Mouse (Mus musculus) stomach, embryonic 16.5 days (tissue): ENCODE measurements around the gene Traf1. TPM values are rescaled to one million over a fixed set of nuclear protein-coding genes. Genes with fewer than 3 reads are reported as not detected.

Experiments used
- ATAC-seq: fragments of 200-750 bp; cut with Nextera tagmentation; 2 replicates; pipeline ENCODE4 v1.8.0; 2017; ENCODE audit warnings: moderate number of reproducible peaks, moderate TSS enrichment; ENCODE audit not compliant: insufficient read depth, low FRiP score
- H3K27ac ChIP-seq: fragments of 300-500 bp; sonication (generic); 2 replicates; pipeline ENCODE4 v1.5.1; 2014; ENCODE audit warnings: low read length
- H3K27me3 ChIP-seq: fragments of 300-500 bp; sonication (generic); 2 replicates; pipeline ENCODE4 v1.6.1; 2014; ENCODE audit warnings: low read length, control low read depth, mixed read lengths; ENCODE audit not compliant: control insufficient read depth, insufficient read depth
- H3K36me3 ChIP-seq: fragments of 300-500 bp; sonication (generic); 2 replicates; pipeline ENCODE4 v1.6.1; 2014; ENCODE audit warnings: low read length; ENCODE audit not compliant: control insufficient read depth, insufficient read depth
- H3K4me1 ChIP-seq: fragments of 300-500 bp; sonication (generic); 2 replicates; pipeline ENCODE4 v1.6.1; 2014; ENCODE audit warnings: low read length, control low read depth, mixed read lengths; ENCODE audit not compliant: control insufficient read depth, insufficient read depth
- H3K4me2 ChIP-seq: fragments of 300-500 bp; sonication (generic); 2 replicates; pipeline ENCODE4 v1.6.1; 2014; ENCODE audit warnings: low read depth, low read length, mixed read lengths
- H3K4me3 ChIP-seq: fragments of 300-500 bp; sonication (generic); replicated peaks from 2 replicates; pipeline ENCODE4 v1.5.1; 2014; ENCODE audit warnings: mild to moderate bottlenecking, low read length
- H3K9ac ChIP-seq: fragments of 300-500 bp; sonication (generic); 2 replicates; pipeline ENCODE4 v1.6.1; 2014; ENCODE audit warnings: low read length
- H3K9me3 ChIP-seq: fragments of 300-500 bp; sonication (generic); replicated peaks from 2 replicates; pipeline ENCODE4 v1.6.1; 2016; ENCODE audit warnings: low read length, control low read depth; ENCODE audit not compliant: control insufficient read depth
- WGBS: fragments of 180-500 bp; shearing (Covaris S2); extraction: QIAGEN DNeasy Blood & Tissue Kit; methylation state at CpG from one replicate; pipeline ENCODE4 v1.1.7; 2014; 5-methylcytosine and 5-hydroxymethylcytosine counted together
- polyA plus RNA-seq: library from polyadenylated mRNA; unstranded; fragments of >200 nt; fragmentation: Nextera tagmentation; extraction: Ambion mirVana; gene quantifications from 2 replicates; pipeline ENCODE4 v1.2.1, GENCODE M21; 2015

The Traf1 gene
- polyA plus RNA-seq, 1 experiment from 2014 or later, result 6.2 TPM

DNA sequence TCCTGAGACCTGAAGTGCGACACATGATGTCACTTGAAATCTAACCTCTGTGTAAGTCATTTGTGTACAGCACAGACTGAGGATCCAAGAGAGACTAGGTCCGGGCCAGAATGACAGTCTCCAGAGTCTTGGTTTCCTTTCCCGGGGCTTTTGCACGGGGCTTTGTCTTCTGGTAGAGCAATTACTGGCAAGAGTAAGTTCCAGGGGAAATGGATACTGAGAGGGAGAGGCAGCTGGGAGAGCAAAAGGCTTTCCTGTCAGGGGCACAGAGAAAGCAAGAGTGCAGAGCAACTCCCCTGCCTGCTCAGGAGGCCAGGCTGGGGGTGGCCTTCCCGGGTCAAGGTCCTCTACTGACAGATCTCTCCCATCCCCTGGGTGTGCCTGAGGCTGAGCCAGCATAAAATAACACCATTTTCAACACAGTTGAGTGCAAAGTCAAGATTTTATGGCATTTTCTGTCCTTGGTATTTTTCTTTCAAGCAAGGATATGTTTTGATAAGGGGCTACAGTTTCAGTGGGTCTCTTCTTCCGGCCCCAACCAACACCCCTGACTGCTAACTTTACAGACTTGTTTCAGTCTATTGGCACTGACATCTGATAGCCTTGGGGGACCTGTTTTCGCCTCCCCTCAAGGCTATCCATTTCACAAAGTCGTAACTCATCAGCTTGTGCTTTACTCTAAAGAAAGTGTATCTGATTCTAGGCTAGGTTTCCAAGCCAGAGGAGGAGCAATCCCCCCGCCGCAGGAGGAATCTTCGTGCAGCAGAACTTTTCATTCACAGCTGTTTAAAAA lies 21.5 kb upstream of the Traf1 start:
- Histone ChIP-seq H3K9ac (no peak overlapping the region), H3K4me1 (peaks cover 4% of the 10 kb centered on the region; the same call in 1 of the 2 replicates), H3K9me3 (no peaks in the 10 kb centered on the region), H3K27ac (no peak overlapping the region), H3K4me2 (no peak overlapping the region), H3K27me3 (no peaks in the 10 kb centered on the region), H3K36me3 (no peaks in the 10 kb centered on the region), H3K4me3 (no peak overlapping the region)
- WGBS, result 46% methylated on average over 11 of the region's 11 CpGs
- ATAC-seq, result no peak

DNA sequence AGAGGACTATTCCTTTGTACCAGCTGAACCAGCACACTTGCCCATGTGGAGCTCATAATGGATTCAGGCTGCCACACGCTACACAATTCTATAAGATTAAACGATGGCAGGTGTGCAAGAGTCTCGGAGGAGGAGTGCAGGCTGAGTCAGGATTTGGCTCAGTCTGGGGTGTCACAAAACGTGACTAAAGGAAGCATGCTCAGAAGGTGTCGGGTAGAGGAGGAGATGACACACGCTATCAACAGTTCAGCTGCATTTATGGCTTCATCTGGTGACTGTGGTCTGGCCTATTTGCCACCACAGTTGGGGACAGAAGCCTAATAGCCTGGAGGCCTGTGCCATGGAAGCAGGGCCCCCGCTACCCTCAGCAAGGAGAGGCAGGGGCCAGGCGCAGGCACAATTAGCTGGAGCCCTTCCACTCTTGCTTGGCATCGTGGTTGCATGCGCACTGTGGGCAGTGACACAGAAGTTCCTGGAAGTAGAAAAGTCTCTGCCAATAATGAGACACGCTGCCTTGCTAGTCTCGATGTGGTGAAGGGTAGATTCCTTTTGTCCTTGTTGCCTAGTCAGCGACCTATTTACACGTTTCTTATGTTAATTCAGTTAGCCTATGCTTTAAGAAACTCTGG lies 20.6 kb upstream of the Traf1 start:
- Histone ChIP-seq H3K4me2 (no peak overlapping the region), H3K9ac (no peak overlapping the region), H3K9me3 (no peaks in the 10 kb centered on the region), H3K27me3 (no peaks in the 10 kb centered on the region), H3K27ac (0 out of 2 replicates have a peak overlapping the region, but pooled peaks have one; percentile 33), H3K36me3 (no peaks in the 10 kb centered on the region), H3K4me1 (peaks cover 4% of the 10 kb centered on the region; the same call in 1 of the 2 replicates), H3K4me3 (no peak overlapping the region)
- no peak for ATAC-seq
- 71% methylated on average over 14 of the region's 14 CpGs for WGBS

GRCm38 (mm10) chr2:34979459-34980011 lies 18.0 kb upstream of the Traf1 start:
- H3K4me3 ChIP-seq, result no peak overlapping the region
- peaks cover 4% of the 10 kb centered on the region; the same call in 1 of the 2 replicates for H3K4me1 ChIP-seq
- 57% methylated on average over 3 of the region's 3 CpGs for WGBS
- ATAC-seq, result no peak
- H3K36me3 ChIP-seq, result no peaks in the 10 kb centered on the region
- H3K27me3 ChIP-seq, result no peaks in the 10 kb centered on the region
- no peak overlapping the region for H3K4me2 ChIP-seq
- H3K9ac ChIP-seq, result no peak overlapping the region
- no peaks in the 10 kb centered on the region for H3K9me3 ChIP-seq
- no peak overlapping the region for H3K27ac ChIP-seq

- Histone ChIP-seq H3K4me2 (no peak overlapping the region), H3K27me3 (no peaks in the 10 kb centered on the region), H3K4me3 (no peak overlapping the region), H3K9ac (no peak overlapping the region), H3K4me1 (peaks cover 4% of the 10 kb centered on the region; the same call in 1 of the 2 replicates), H3K36me3 (no peaks in the 10 kb centered on the region), H3K9me3 (no peaks in the 10 kb centered on the region), H3K27ac (no peak overlapping the region)
- no peak for ATAC-seq
- 91% methylated on average over 2 of the region's 2 CpGs for WGBS
Observed at GRCm38 (mm10) chr2:34978226-34978625, 16.7 kb upstream of the Traf1 start.

DNA sequence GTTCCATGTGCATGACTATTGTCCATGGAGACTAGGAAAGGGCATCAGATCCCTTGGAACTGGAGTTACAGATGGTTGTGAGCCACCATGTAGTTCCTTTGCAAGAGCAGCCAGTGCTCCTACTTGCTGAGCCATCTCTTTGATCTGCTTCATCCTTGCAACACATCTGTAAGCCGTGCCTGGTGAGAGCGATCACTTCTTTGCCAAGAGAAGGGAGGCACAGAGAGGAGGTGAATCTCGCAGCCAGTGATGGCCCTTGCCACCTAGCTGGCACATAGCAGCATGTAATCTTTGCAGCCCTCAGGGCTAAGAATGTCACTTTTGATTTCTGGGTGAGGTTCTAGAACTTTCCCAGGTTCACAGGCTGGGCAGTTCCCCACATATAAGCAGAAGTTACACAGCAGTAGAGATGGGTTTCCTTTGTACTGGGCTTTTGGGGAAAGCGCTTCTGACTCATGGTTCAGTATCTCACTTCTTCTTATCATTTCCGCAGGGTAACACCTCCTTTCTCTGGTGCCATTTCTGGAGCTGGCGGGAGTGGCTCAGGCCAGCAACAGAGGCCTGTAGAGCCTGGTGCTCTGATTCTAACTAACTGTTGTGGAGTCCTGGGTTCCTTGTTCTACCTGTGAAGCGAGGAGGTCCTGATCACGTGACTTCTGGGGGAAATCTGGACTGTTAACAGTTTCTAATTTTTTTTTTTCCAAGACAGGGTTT lies 15.5 kb upstream of the Traf1 start:
- Histone ChIP-seq H3K27ac (no peak overlapping the region), H3K9ac (no peak overlapping the region), H3K4me3 (no peak overlapping the region), H3K9me3 (no peaks in the 10 kb centered on the region), H3K4me1 (no peaks in the 10 kb centered on the region), H3K27me3 (no peaks in the 10 kb centered on the region), H3K4me2 (no peak overlapping the region), H3K36me3 (no peaks in the 10 kb centered on the region)
- ATAC-seq, result peak; percentile 31; the same call in 1 of the 2 replicates
- 71% methylated on average over 8 of the region's 8 CpGs for WGBS

GRCm38 (mm10) chr2:34976447-34976846 lies 14.9 kb upstream of the Traf1 start:
- Histone ChIP-seq H3K4me2 (no peak overlapping the region), H3K36me3 (no peaks in the 10 kb centered on the region), H3K27ac (no peak overlapping the region), H3K9ac (no peak overlapping the region), H3K4me3 (no peak overlapping the region), H3K9me3 (no peaks in the 10 kb centered on the region), H3K4me1 (no peaks in the 10 kb centered on the region), H3K27me3 (no peaks in the 10 kb centered on the region)
- 86% methylated on average over 6 of the region's 6 CpGs for WGBS
- no peak for ATAC-seq

DNA sequence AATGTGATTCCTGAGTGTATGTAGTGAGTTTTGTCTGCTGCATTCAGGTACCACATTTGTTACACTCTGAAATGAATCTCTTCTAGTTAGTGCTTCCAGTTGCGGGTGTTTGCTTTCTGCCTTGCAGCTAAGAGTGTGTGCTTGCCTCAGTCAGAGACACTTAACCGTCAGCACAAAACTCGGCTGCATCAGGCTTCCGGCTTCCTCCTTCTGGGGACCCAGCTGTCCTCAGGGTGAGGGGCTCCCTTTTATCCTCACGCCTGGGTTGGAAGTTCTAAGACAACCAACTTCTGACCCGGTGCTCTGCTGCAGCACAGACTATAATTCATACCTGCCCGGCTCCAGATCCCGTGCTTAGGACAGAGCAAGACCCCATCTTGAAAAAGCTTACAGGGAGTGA lies 11.5 kb upstream of the Traf1 start:
- H3K36me3 ChIP-seq, result no peaks in the 10 kb centered on the region

GRCm38 (mm10) chr2:34971080-34971888 lies 9.7 kb upstream of the Traf1 start:
- Histone ChIP-seq H3K9me3 (no peaks in the 10 kb centered on the region), H3K4me3 (no peak overlapping the region), H3K9ac (no peak overlapping the region), H3K36me3 (no peaks in the 10 kb centered on the region), H3K27me3 (no peaks in the 10 kb centered on the region), H3K27ac (no peak overlapping the region), H3K4me1 (no peaks in the 10 kb centered on the region; the same call in 1 of the 2 replicates), H3K4me2 (no peak overlapping the region)
- ATAC-seq, result no peak
- 72% methylated on average over 11 of the region's 11 CpGs for WGBS

More for the DNA sequence above, 11.5 kb upstream of the Traf1 start:
- Histone ChIP-seq H3K9ac (no peak overlapping the region), H3K27me3 (no peaks in the 10 kb centered on the region), H3K4me2 (no peak overlapping the region), H3K27ac (no peak overlapping the region), H3K9me3 (no peaks in the 10 kb centered on the region), H3K4me3 (no peak overlapping the region), H3K4me1 (no peaks in the 10 kb centered on the region; the same call in 1 of the 2 replicates)
- WGBS, result 77% methylated on average over 8 of the region's 8 CpGs
- ATAC-seq, result no peak
